Mouse (Mus musculus) MEL (cell line): ENCODE results near the gene Mpig6b. TPM values are rescaled to one million over a fixed set of nuclear protein-coding genes. Genes with fewer than 3 reads are reported as not detected.

ENCODE experiments used
- DNase-seq: peaks from one replicate; pipeline ENCODE4 v3.0.0; 2011; ENCODE audit warnings: low read depth, low spot score
- H3K27ac ChIP-seq: 2 replicates; pipeline ENCODE4 v1.5.1; 2012; ENCODE audit warnings: low read depth, mild to moderate bottlenecking, control low read depth, low read length, moderate library complexity; ENCODE audit not compliant: control insufficient read depth
- H3K27me3 ChIP-seq, 2 experiments: fragments of 150-350 bp in 1 of 2; sonication (generic) in 1 of 2; 2 replicates each; pipeline ENCODE4 v1.6.1; 2012; ENCODE audit warnings: low read length in 2 of 2, mild to moderate bottlenecking in 2 of 2, improper control_type of control experiment in 1 of 2, moderate library complexity in 1 of 2; ENCODE audit not compliant: insufficient read depth in 2 of 2, control insufficient read depth in 1 of 2
- H3K36me3 ChIP-seq, 2 experiments: 2 replicates each; pipeline ENCODE4 v1.6.1; 2012 to 2014; ENCODE audit warnings: low read length in 2 of 2, improper control_type of control experiment in 1 of 2, inconsistent platforms in 1 of 2, mild to moderate bottlenecking in 1 of 2; ENCODE audit not compliant: insufficient read depth in 2 of 2, control insufficient read depth in 1 of 2
- H3K4me1 ChIP-seq, 2 experiments: fragments of 150-350 bp in 1 of 2; sonication (generic) in 1 of 2; 2 replicates each; pipeline ENCODE4 v1.6.1; 2012; ENCODE audit warnings: low read length in 2 of 2, improper control_type of control experiment in 1 of 2, mild to moderate bottlenecking in 1 of 2; ENCODE audit not compliant: insufficient read depth in 2 of 2, control insufficient read depth in 1 of 2
- H3K4me3 ChIP-seq, 2 experiments: fragments of 150-350 bp in 1 of 2; sonication (generic) in 1 of 2; 2 replicates each; pipeline ENCODE4 v1.5.1; 2012; ENCODE audit warnings: low read depth in 2 of 2, low read length in 2 of 2, mild to moderate bottlenecking in 2 of 2, moderate library complexity in 2 of 2, control low read depth in 1 of 2, improper control_type of control experiment in 1 of 2; ENCODE audit not compliant: control insufficient read depth in 1 of 2, insufficient read depth in 1 of 2
- H3K79me2 ChIP-seq: 2 replicates; pipeline ENCODE4 v1.6.1; 2012; ENCODE audit warnings: mild to moderate bottlenecking, low read length, moderate library complexity; ENCODE audit not compliant: control insufficient read depth, poor library complexity, insufficient read depth
- H3K9ac ChIP-seq: 2 replicates; pipeline ENCODE4 v1.6.1; 2012; ENCODE audit warnings: low read depth, mild to moderate bottlenecking, control low read depth, low read length, moderate library complexity; ENCODE audit not compliant: control insufficient read depth, poor library complexity, severe bottlenecking
- H3K9me3 ChIP-seq: fragments of 150-350 bp; sonication (generic); replicated peaks from 2 replicates; pipeline ENCODE4 v1.6.1; 2012; ENCODE audit warnings: mild to moderate bottlenecking, low read length, improper control_type of control experiment, moderate library complexity; ENCODE audit not compliant: insufficient read depth
- BHLHE40 ChIP-seq: IDR thresholded peaks from 2 replicates; pipeline ENCODE4 v1.6.1; 2012; ENCODE audit warnings: low read depth, mild to moderate bottlenecking, inconsistent platforms, low read length, improper control_type of control experiment, borderline replicate concordance
- CHD1 ChIP-seq: IDR thresholded peaks from 2 replicates; pipeline ENCODE4 v1.6.1; 2012; ENCODE audit warnings: low read depth, mild to moderate bottlenecking, inconsistent platforms, low read length, improper control_type of control experiment
- CHD2 ChIP-seq: IDR thresholded peaks from 2 replicates; pipeline ENCODE4 v1.6.1; 2011; ENCODE audit warnings: low read length, improper control_type of control experiment
- CTCF ChIP-seq, 3 experiments: IDR thresholded peaks in 2 of 3; conservative IDR thresholded peaks in 1 of 3; 2 replicates each; pipeline ENCODE4 v1.5.1; 2011 to 2012; ENCODE audit warnings: low read length in 3 of 3, low read depth in 2 of 3, mild to moderate bottlenecking in 2 of 3, improper control_type of control experiment in 1 of 3, inconsistent platforms in 1 of 3, mixed read lengths in 1 of 3, moderate library complexity in 1 of 3; ENCODE audit not compliant: control insufficient read depth in 1 of 3, insufficient read depth in 1 of 3, poor library complexity in 1 of 3, severe bottlenecking in 1 of 3
- E2F4 ChIP-seq: IDR thresholded peaks from 2 replicates; pipeline ENCODE4 v1.6.1; 2011; ENCODE audit warnings: low read depth, low read length, improper control_type of control experiment, borderline replicate concordance
- EP300 ChIP-seq, 2 experiments: IDR thresholded peaks; 2 replicates each; pipeline ENCODE4 v1.6.1; 2011; ENCODE audit warnings: improper control_type of control experiment in 2 of 2, low read length in 2 of 2, low read depth in 1 of 2, mild to moderate bottlenecking in 1 of 2
- ETS1 ChIP-seq: IDR thresholded peaks from 2 replicates; pipeline ENCODE4 v1.6.1; 2012; ENCODE audit warnings: low read depth, mild to moderate bottlenecking, inconsistent platforms, low read length, improper control_type of control experiment, moderate library complexity
- GATA1 ChIP-seq: IDR thresholded peaks from 2 replicates; pipeline ENCODE4 v1.6.1; 2011; ENCODE audit warnings: low read depth, low read length, improper control_type of control experiment
- MAFK ChIP-seq: IDR thresholded peaks from 2 replicates; pipeline ENCODE4 v1.6.1; 2011; ENCODE audit warnings: low read depth, mild to moderate bottlenecking, low read length, improper control_type of control experiment, borderline replicate concordance
- MAX ChIP-seq: IDR thresholded peaks from 2 replicates; pipeline ENCODE4 v1.6.1; 2011; ENCODE audit warnings: low read length, improper control_type of control experiment
- MAZ ChIP-seq: IDR thresholded peaks from 2 replicates; pipeline ENCODE4 v1.6.1; 2012; ENCODE audit warnings: low read depth, mild to moderate bottlenecking, inconsistent platforms, low read length, improper control_type of control experiment
- MEF2A ChIP-seq: IDR thresholded peaks from 2 replicates; pipeline ENCODE4 v1.6.1; 2014; ENCODE audit warnings: low read depth, mild to moderate bottlenecking, inconsistent platforms, low read length, improper control_type of control experiment; ENCODE audit not compliant: poor library complexity, insufficient replicate concordance, severe bottlenecking; ENCODE audit errors: extremely low read depth
- MXI1 ChIP-seq: IDR thresholded peaks from 2 replicates; pipeline ENCODE4 v1.6.1; 2011; ENCODE audit warnings: mild to moderate bottlenecking, low read depth, low read length, improper control_type of control experiment
- NELFE ChIP-seq: IDR thresholded peaks from 2 replicates; pipeline ENCODE4 v1.6.1; 2011; ENCODE audit warnings: low read depth, low read length, improper control_type of control experiment
- NRF1 ChIP-seq: IDR thresholded peaks from 2 replicates; pipeline ENCODE4 v1.6.1; 2014; ENCODE audit warnings: low read depth, mild to moderate bottlenecking, inconsistent platforms, low read length, improper control_type of control experiment, moderate library complexity; ENCODE audit not compliant: poor library complexity, insufficient read depth, severe bottlenecking
- POLR2A ChIP-seq, 2 experiments: IDR thresholded peaks; 2 replicates each; pipeline ENCODE4 v1.6.1; 2011 to 2012; ENCODE audit warnings: low read length in 2 of 2, mild to moderate bottlenecking in 2 of 2, control low read depth in 1 of 2, improper control_type of control experiment in 1 of 2, low read depth in 1 of 2, moderate library complexity in 1 of 2; ENCODE audit not compliant: control insufficient read depth in 1 of 2, insufficient read depth in 1 of 2, poor library complexity in 1 of 2
- RCOR1 ChIP-seq: IDR thresholded peaks from 2 replicates; pipeline ENCODE4 v1.6.1; 2012; ENCODE audit warnings: low read depth, mild to moderate bottlenecking, inconsistent platforms, low read length, improper control_type of control experiment
- SMC3 ChIP-seq: IDR thresholded peaks from 2 replicates; pipeline ENCODE4 v1.6.1; 2011; ENCODE audit warnings: low read depth, low read length, improper control_type of control experiment
- TAL1 ChIP-seq: IDR thresholded peaks from 2 replicates; pipeline ENCODE4 v1.6.1; 2012; ENCODE audit warnings: mild to moderate bottlenecking, inconsistent platforms, low read length, moderate library complexity, mixed read lengths
- TCF12 ChIP-seq: IDR thresholded peaks from 2 replicates; pipeline ENCODE4 v1.6.1; 2014; ENCODE audit warnings: low read depth, mild to moderate bottlenecking, inconsistent platforms, low read length, improper control_type of control experiment, moderate library complexity
- ZC3H11A ChIP-seq: IDR thresholded peaks from 2 replicates; pipeline ENCODE4 v1.6.1; 2012; ENCODE audit warnings: low read depth, mild to moderate bottlenecking, inconsistent platforms, low read length, improper control_type of control experiment
- ZKSCAN1 ChIP-seq: IDR thresholded peaks from 2 replicates; pipeline ENCODE4 v1.6.1; 2012; ENCODE audit warnings: low read depth, mild to moderate bottlenecking, inconsistent platforms, low read length, improper control_type of control experiment, moderate library complexity
- ZNF384 ChIP-seq: IDR thresholded peaks from 2 replicates; pipeline ENCODE4 v1.6.1; 2012; ENCODE audit warnings: low read depth, mild to moderate bottlenecking, inconsistent platforms, low read length, improper control_type of control experiment
- polyA plus RNA-seq, 2 experiments: library from polyadenylated mRNA; stranded (reverse) in 1 of 2; unstranded in 1 of 2; fragments of >175 nt in 1 of 2; fragments of >200 nt in 1 of 2; gene quantifications; 2 replicates each; pipeline versions ENCODE4 v1.2.1 to v1.2.4; 2012; ENCODE audit warnings: low replicate concordance in 2 of 2, low read depth in 1 of 2; ENCODE audit not compliant: insufficient read length in 2 of 2, insufficient read depth in 1 of 2, missing spikeins in 1 of 2
- total RNA-seq: library from RNA; depleted of rRNA; stranded (reverse); fragments of 300-350 nt; gene quantifications from 2 replicates; pipeline ENCODE4 v1.2.3, GENCODE M21; 2012

Gene Mpig6b
- total and polyA plus RNA-seq, 3 experiments = not detected

GRCm38 (mm10) chr17:35092403-35093198 lies 26.6 kb upstream of the Mpig6b start:
- no peak overlapping the region for H3K27ac ChIP-seq
- H3K9me3 ChIP-seq = no peaks in the 10 kb centered on the region
- H3K9ac ChIP-seq = no peak overlapping the region
- TF ChIP-seq BHLHE40 (no peak), MXI1 (no peak), MAFK (no peak), POLR2A (IDR thresholded peaks at IDR 0.05; ENCODE audit: control insufficient read depth in 1 of 2, insufficient read depth in 1 of 2, low read depth in 1 of 2, low read length in 2 of 2, poor library complexity in 1 of 2) (no peak), ZKSCAN1 (no peak), SMC3 (no peak), CHD1 (no peak), E2F4 (no peak), NRF1 (no peak), NELFE (no peak), MAX (no peak), CHD2 (no peak), MEF2A (no peak), RCOR1 (no peak), EP300 (IDR thresholded peaks at IDR 0.05; ENCODE audit: low read depth in 1 of 2, low read length in 2 of 2) (no peak), ETS1 (no peak), CTCF (IDR thresholded peaks at IDR 0.05 in 2 of 3, conservative IDR thresholded peaks at IDR 0.05 in 1 of 3; ENCODE audit: control insufficient read depth in 1 of 3, insufficient read depth in 1 of 3, low read depth in 2 of 3, low read length in 3 of 3, poor library complexity in 1 of 3, severe bottlenecking in 1 of 3) (no peak)
- peaks cover 2 to 14% of the 10 kb centered on the region in 2 experiments; a peak in 3 of 4 replicates for H3K4me1 ChIP-seq
- no peaks in the 10 kb centered on the region for H3K27me3 ChIP-seq
- no peak overlapping the region for H3K4me3 ChIP-seq
- peaks cover 18% of the 10 kb centered on the region for H3K79me2 ChIP-seq
- DNase-seq = no peak
- peaks cover 0 to 2% of the 10 kb centered on the region in 2 experiments; a peak in 1 of 4 replicates for H3K36me3 ChIP-seq

GRCm38 (mm10) chr17:35090166-35090932 lies 24.4 kb upstream of the Mpig6b start:
- Histone ChIP-seq H3K36me3 (peaks cover 0 to 8% of the 10 kb centered on the region in 2 experiments; a peak in 2 of 4 replicates), H3K9ac (peak overlapping the region; percentile 87), H3K4me3 (peak overlapping the region; percentile 69 to 94), H3K27me3 (no peaks in the 10 kb centered on the region), H3K4me1 (peaks cover 2 to 19% of the 10 kb centered on the region in 2 experiments; a peak in 3 of 4 replicates), H3K9me3 (no peaks in the 10 kb centered on the region), H3K79me2 (peaks cover 18% of the 10 kb centered on the region), H3K27ac (peak overlapping the region; percentile 81)
- peak; percentile 79 for TF ChIP-seq TCF12
- TF ChIP-seq EP300 (IDR thresholded peaks at IDR 0.05; ENCODE audit: low read depth in 1 of 2, low read length in 2 of 2) = peak; percentile 45 to 63; a peak in 3 of 4 replicates
- TF ChIP-seq ZNF384 = no peak
- peak; percentile 74 for TF ChIP-seq TAL1
- 0 out of 2 replicates have a peak, but pooled peaks have one; percentile 50 for TF ChIP-seq ZKSCAN1
- no peak; the same call in 1 of the 2 replicates for TF ChIP-seq RCOR1
- TF ChIP-seq ETS1 = peak; percentile 85
- no peak for TF ChIP-seq ZC3H11A
- no peak for TF ChIP-seq E2F4
- no peak for TF ChIP-seq MAZ
- peak; percentile 42; the same call in 1 of the 2 replicates for TF ChIP-seq GATA1
- peak; percentile 65 for DNase-seq
